Mouse (Mus musculus) forebrain, embryonic 14.5 days (tissue): ENCODE data around the gene Ilkap. TPM values are rescaled to one million over a fixed set of nuclear protein-coding genes. Genes with fewer than 3 reads are reported as not detected.

Experiments
- ATAC-seq: fragments of 200-750 bp; cut with Nextera tagmentation; 2 replicates; pipeline ENCODE4 v1.8.0; 2017; ENCODE audit warnings: mild to moderate bottlenecking, moderate library complexity
- DNase-seq: peaks from one replicate; pipeline ENCODE4 v3.0.0-alpha.2; 2015; ENCODE audit warnings: low spot score
- H3K27ac ChIP-seq: fragments of 300-500 bp; sonication (generic); 2 replicates; pipeline ENCODE4 v1.5.1; 2014; ENCODE audit warnings: low read depth, mild to moderate bottlenecking, control low read depth, low read length, moderate library complexity
- H3K27me3 ChIP-seq: fragments of 300-500 bp; sonication (generic); replicated peaks from 2 replicates; pipeline ENCODE4 v1.6.1; 2014; ENCODE audit warnings: low read length, control low read depth, mixed read lengths; ENCODE audit not compliant: control insufficient read depth, insufficient read depth
- H3K36me3 ChIP-seq: fragments of 300-500 bp; sonication (generic); 2 replicates; pipeline ENCODE4 v1.6.1; 2014; ENCODE audit warnings: low read length, control low read depth; ENCODE audit not compliant: control insufficient read depth, insufficient read depth
- H3K4me1 ChIP-seq: fragments of 300-500 bp; sonication (generic); 2 replicates; pipeline ENCODE4 v1.6.1; 2014; ENCODE audit warnings: antibody characterized with exemption, low read length, control low read depth; ENCODE audit not compliant: control insufficient read depth, insufficient read depth
- H3K4me2 ChIP-seq: fragments of 300-500 bp; sonication (generic); 2 replicates; pipeline ENCODE4 v1.6.1; 2014; ENCODE audit warnings: mild to moderate bottlenecking, control low read depth, low read length
- H3K4me3 ChIP-seq: fragments of 300-500 bp; sonication (generic); 2 replicates; pipeline ENCODE4 v1.5.1; 2014; ENCODE audit warnings: low read depth, low read length, control low read depth
- H3K9ac ChIP-seq: fragments of 300-500 bp; sonication (generic); 2 replicates; pipeline ENCODE4 v1.6.1; 2014; ENCODE audit warnings: mild to moderate bottlenecking, low read length, control low read depth, moderate library complexity
- H3K9me3 ChIP-seq: fragments of 300-500 bp; sonication (generic); replicated peaks from 2 replicates; pipeline ENCODE4 v1.6.1; 2016; ENCODE audit warnings: low read length, control low read depth, mixed read lengths; ENCODE audit not compliant: control insufficient read depth
- WGBS: fragments of 180-500 bp; shearing (Covaris S2); extraction: QIAGEN DNeasy Blood & Tissue Kit; methylation state at CpG from one replicate; pipeline ENCODE4 v1.1.7; 2014; 5-methylcytosine and 5-hydroxymethylcytosine counted together
- polyA plus RNA-seq: library from polyadenylated mRNA; unstranded; fragments of >200 nt; fragmentation: Nextera tagmentation; extraction: Ambion mirVana; gene quantifications from 2 replicates; pipeline ENCODE4 v1.2.1, GENCODE M21; 2014

Gene Ilkap
- polyA plus RNA-seq, 1 experiment from 2014 or later, result 151 TPM

DNA sequence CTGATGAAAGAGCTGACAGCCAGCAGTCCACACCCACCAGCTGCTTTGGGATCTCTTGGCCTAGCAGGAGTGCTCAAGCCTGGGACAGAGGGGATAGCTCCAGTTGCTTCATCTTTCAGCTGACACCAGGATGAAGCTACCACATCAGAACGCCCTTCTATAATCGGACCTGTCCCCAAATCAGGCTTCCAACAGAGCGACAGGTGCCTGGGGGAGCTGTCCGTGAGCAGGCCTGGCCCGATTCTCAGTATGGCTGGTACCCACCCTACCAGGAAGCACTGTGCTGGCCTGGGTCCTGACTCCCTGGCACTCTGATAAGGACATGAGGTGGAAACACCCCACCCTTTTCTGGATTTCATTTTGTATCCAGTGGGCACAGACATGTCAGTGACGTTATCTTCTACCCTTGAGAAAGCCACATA is 25.2 kb downstream of the Ilkap start:
- DNase-seq (no peak), ATAC-seq (no peak)
- Histone ChIP-seq H3K4me1 (no peaks in the 10 kb centered on the region), H3K4me3 (no peak overlapping the region), H3K9me3 (no peaks in the 10 kb centered on the region), H3K9ac (no peak overlapping the region), H3K4me2 (no peak overlapping the region), H3K27ac (no peak overlapping the region), H3K27me3 (no peaks in the 10 kb centered on the region), H3K36me3 (peaks cover 86% of the 10 kb centered on the region)
- 96% methylated on average over 6 of the region's 6 CpGs for WGBS

DNA sequence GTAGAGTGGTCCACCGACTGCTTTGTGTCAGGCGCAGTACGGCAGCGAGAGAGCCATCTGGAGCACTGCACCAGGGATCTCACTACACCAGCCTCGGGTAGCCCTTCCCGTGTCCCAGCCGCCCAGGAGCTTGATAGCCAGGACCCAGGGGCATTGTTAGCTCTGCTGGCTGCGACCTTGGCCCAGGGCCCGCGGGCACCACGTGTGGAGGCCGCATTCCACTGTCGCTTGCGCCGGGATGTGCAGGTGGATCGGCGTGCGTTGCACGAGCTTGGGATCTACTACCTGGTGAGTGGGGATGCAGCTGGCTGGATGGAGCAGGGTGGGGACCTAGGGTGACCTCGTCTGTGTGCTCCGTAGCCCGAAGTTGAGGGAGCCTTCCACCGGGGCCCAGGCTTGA is 28.6 kb downstream of the Ilkap start:
- Histone ChIP-seq H3K9me3 (no peaks in the 10 kb centered on the region), H3K4me3 (no peak overlapping the region), H3K4me2 (no peak overlapping the region), H3K36me3 (peaks cover 52% of the 10 kb centered on the region), H3K9ac (no peak overlapping the region), H3K27ac (no peak overlapping the region), H3K4me1 (no peaks in the 10 kb centered on the region), H3K27me3 (peaks cover 3% of the 10 kb centered on the region; the same call in 1 of the 2 replicates)
- WGBS, result 89% methylated on average over 23 of the region's 23 CpGs
- DNase-seq (no peak), ATAC-seq (no peak)

DNA sequence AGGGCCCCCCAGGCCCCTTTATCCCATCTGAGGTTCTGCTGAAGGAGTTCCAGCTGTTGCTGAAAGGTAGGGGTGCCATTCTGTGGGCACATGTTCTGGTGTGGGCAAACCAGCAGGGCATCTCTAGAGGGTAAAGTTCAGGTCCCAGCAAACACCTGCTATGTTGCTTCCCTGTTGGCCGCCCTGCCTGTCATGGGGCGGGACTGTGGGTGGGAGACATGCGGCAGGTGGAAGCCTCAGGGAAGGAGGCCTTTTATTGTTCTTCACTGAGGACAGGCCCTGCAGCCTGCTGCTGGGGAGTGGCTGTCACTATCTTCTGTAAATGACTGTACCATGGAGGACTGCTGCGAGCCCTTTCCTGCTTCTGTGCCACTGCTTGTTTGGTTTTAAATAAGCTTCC is 29.2 kb downstream of the Ilkap start:
- H3K9ac ChIP-seq, result no peak overlapping the region
- H3K27me3 ChIP-seq, result peaks cover 3% of the 10 kb centered on the region; the same call in 1 of the 2 replicates
- no peak overlapping the region for H3K4me2 ChIP-seq
- WGBS, result 73% methylated on average over 4 of the region's 4 CpGs
- H3K27ac ChIP-seq, result no peak overlapping the region
- peaks cover 46% of the 10 kb centered on the region for H3K36me3 ChIP-seq
- no peaks in the 10 kb centered on the region for H3K4me1 ChIP-seq
- DNase-seq (no peak), ATAC-seq (no peak)
- no peak overlapping the region for H3K4me3 ChIP-seq
- 0 out of 2 replicates have a peak, but pooled peaks cover 1% of the 10 kb centered on the region for H3K9me3 ChIP-seq

DNA sequence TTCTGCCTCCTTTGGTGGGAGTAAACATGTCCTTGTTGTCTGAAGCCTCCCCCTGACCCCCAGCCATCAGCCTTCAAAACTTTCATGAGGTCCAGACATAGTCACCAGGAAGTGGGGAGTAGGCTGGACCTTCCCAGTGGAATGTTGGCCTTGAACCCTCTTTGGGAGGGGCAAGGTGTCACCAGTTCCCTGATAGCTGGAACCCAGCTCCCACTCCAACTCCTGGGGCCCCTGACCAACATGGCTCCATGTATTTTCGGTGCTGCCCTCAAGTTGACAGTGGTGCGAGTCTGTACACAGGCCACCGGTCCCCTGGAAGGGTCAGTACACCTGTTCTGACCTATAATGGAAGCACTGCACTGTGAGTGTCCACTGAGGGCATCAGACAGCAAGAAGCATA is 31.3 kb downstream of the Ilkap start:
- Histone ChIP-seq H3K9ac (no peak overlapping the region), H3K4me2 (no peak overlapping the region), H3K27me3 (peaks cover 3% of the 10 kb centered on the region; the same call in 1 of the 2 replicates), H3K9me3 (0 out of 2 replicates have a peak, but pooled peaks cover 4% of the 10 kb centered on the region), H3K4me1 (no peaks in the 10 kb centered on the region), H3K36me3 (peaks cover 25% of the 10 kb centered on the region), H3K27ac (no peak overlapping the region), H3K4me3 (no peak overlapping the region)
- no peak for ATAC-seq
- WGBS, result 87% methylated on average over 3 of the region's 3 CpGs
- no peak for DNase-seq

DNA sequence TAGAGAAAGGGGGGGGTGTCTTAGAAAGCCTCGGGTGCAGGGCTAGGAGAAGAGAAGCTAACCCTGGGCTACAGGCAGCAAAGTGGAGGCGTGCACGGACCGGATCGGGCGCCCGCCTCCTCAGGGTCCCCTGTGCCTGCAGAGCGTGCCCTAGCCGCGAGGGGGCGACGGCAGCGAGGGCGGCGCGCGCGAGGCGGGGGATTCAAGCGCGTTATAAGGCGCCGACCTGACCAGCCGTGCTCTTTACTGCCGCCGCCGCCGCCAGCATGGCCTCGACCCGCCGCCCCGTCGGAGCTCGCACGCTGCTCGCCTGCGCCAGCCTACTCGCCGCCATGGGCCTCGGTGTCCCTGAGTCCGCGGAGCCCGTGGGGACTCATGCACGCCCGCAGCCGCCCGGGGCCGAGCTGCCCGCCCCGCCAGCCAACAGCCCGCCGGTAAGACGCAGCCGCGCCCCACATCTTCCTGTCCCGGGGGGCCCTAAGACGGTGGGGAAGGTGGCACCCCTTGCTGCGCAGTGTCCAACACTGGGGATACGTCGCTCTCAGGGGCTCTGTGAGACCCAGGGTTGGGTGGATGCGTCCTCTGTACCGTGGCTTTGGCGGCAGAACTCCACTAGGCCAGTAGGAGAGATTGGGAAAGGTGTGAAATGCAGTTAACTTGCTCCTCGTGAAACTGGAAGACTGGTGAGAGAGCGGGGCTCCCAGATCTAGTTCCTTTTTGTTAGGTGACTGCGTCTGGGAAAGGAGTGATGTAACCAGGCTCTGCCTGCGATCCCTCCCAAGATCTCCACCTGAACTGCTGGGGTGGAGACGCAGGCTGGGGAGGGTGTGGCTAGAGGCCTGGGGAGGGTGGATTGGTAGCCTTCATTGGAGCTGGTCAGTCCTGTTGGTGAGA is 32.2 kb downstream of the Ilkap start, which contains the start of gene Erfe:
Gene Erfe, plus strand, starts transcription at position 216 of the 894 bp plus-strand sequence.
- Histone ChIP-seq H3K9me3 (0 out of 2 replicates have a peak, but pooled peaks cover 4% of the 10 kb centered on the region), H3K4me3 (peak within 1 kb of the TSS; percentile 35), H3K9ac (peak within 1 kb of the TSS; percentile 33), H3K27ac (no peak within 1 kb of the TSS), H3K27me3 (peaks cover 3% of the 10 kb centered on the region; the same call in 1 of the 2 replicates), H3K4me2 (peak within 1 kb of the TSS; percentile 67), H3K4me1 (no peaks in the 10 kb centered on the region), H3K36me3 (peaks cover 17% of the 10 kb centered on the region)
- 2% methylated on average over 56 of the region's 68 CpGs for WGBS
- DNase-seq (peak; percentile 51), ATAC-seq (peak; percentile 63)

DNA sequence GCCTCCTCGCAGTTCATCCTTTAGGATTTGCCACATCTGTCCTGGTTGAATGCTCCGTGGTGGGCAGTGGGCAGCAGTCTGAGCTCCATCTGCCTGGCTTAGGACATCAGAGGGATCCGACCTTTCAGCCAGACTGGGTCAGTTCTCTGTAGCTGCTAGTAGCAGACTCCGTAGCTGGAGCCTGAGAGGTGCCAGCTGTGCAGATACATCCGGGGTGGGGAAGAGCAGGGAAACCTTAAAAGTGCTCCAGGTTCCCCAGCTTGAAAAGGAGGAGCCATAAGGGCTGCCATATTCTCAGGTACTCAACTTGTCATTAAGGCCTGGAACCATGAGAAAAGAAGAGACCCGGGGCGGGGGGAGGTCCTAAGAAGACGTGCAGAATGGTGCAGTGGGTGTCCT is 32.8 kb downstream of the Ilkap start:
- ATAC-seq (no peak), DNase-seq (no peak)
- Histone ChIP-seq H3K4me2 (peak overlapping the region; percentile 67), H3K4me1 (no peaks in the 10 kb centered on the region), H3K27me3 (peaks cover 3% of the 10 kb centered on the region; the same call in 1 of the 2 replicates), H3K9me3 (0 out of 2 replicates have a peak, but pooled peaks cover 4% of the 10 kb centered on the region), H3K9ac (no peak overlapping the region), H3K36me3 (peaks cover 10% of the 10 kb centered on the region), H3K4me3 (peak overlapping the region; percentile 35; the same call in 1 of the 2 replicates), H3K27ac (no peak overlapping the region)
- WGBS, result 33% methylated on average over 8 of the region's 8 CpGs

DNA sequence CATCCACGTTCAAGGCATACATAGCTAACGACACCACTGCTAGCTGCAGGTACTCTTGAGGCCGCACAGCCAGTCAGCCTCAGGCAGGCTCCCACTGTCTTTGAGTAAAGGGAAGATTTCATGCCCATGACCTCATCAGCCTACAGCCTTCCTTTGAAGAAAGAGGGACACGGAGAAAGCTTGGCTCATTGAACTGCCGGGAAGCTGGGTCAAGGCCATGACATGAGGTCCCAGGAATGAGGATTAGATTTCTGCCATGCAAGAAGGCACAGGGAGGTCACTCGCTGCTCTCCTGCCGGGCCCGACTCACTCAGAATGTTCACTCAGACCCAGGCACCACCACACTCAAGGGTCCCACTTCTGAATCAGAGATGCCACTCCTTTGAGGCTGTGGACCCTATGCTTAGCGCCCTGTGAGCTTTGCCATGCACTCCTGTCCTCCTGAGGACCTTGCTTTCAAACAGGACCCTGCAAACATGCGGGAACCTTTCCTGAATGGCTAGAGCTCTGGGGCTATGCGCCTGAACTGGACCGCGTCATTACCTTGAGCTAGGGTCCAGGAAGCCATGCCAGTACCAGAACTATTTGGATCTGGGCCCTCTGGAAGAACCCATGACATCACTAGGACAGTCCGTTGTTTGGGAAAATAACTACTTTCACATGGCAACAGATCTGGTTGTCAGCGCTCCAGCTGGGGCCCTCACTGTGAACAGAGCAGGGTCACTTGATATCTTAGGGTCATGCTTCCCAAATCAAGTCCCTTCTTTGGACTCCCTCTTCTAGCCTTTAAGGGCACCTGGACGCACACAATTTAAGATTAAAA is 33.6 kb downstream of the Ilkap start:
- H3K36me3 ChIP-seq, result peaks cover 2% of the 10 kb centered on the region
- peaks cover 3% of the 10 kb centered on the region; the same call in 1 of the 2 replicates for H3K27me3 ChIP-seq
- no peaks in the 10 kb centered on the region for H3K4me1 ChIP-seq
- no peak overlapping the region for H3K9ac ChIP-seq
- no peak overlapping the region for H3K27ac ChIP-seq
- H3K4me2 ChIP-seq, result no peak overlapping the region
- 93% methylated on average over 16 of the region's 16 CpGs for WGBS
- no peak for DNase-seq
- no peak overlapping the region for H3K4me3 ChIP-seq
- H3K9me3 ChIP-seq, result 0 out of 2 replicates have a peak, but pooled peaks cover 4% of the 10 kb centered on the region
- ATAC-seq, result no peak

DNA sequence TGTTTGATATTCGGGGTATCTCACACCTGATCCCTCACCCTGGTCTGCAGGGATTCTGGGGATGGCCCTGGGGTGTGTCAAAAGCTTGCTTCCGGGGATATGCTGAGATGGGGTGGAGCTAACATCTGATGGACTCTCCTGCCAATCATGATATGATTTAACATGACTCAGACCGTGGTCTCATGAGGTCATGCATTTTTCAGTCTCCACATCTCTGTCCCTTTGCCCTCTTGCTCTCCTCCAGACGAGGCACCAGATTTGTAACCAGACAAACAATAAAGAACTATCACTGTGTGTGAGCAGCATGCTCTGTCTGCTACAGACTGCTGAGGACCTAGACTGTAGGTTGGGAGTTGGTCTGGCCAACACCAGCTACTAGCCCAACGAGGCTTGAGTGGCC is 36.5 kb downstream of the Ilkap start:
- DNase-seq (no peak), ATAC-seq (no peak)
- H3K4me2 ChIP-seq, result no peak overlapping the region
- no peak overlapping the region for H3K27ac ChIP-seq
- H3K36me3 ChIP-seq, result no peaks in the 10 kb centered on the region
- 77% methylated on average over 5 of the region's 5 CpGs for WGBS
- H3K4me1 ChIP-seq, result no peaks in the 10 kb centered on the region
- H3K27me3 ChIP-seq, result peaks cover 3% of the 10 kb centered on the region; the same call in 1 of the 2 replicates
- 0 out of 2 replicates have a peak, but pooled peaks cover 4% of the 10 kb centered on the region for H3K9me3 ChIP-seq
- no peak overlapping the region for H3K4me3 ChIP-seq
- no peak overlapping the region for H3K9ac ChIP-seq
